Mouse (Mus musculus) G1E (cell line): ENCODE measurements at regions not wholly inside any gene's neighbourhood (a gene's known extent, or its start where the extent isn't known, plus 50 kb on each side); places are given as distances from the start of the nearest gene placed in this dataset.

Experiments
- ATAC-seq: 2 replicates; pipeline ENCODE4 v1.8.0; 2016; ENCODE audit warnings: mild to moderate bottlenecking; ENCODE audit not compliant: insufficient number of reproducible peaks, poor library complexity, low FRiP score, severe bottlenecking; ENCODE audit errors: extremely low read depth
- DNase-seq: peaks from one replicate; pipeline ENCODE4 v3.0.0; 2012; ENCODE audit warnings: low spot score
- H3K27me3 ChIP-seq: 2 replicates; pipeline ENCODE4 v1.6.1; 2012; ENCODE audit warnings: mild to moderate bottlenecking, low read length, inconsistent platforms; ENCODE audit not compliant: insufficient read depth
- H3K36me3 ChIP-seq: replicated peaks from 2 replicates; pipeline ENCODE3; 2012; ENCODE audit warnings: mild to moderate bottlenecking, inconsistent platforms
- H3K4me1 ChIP-seq: 2 replicates; pipeline ENCODE4 v1.6.1; 2012; ENCODE audit warnings: low read depth, low read length, inconsistent platforms, mixed read lengths; ENCODE audit not compliant: insufficient read depth
- H3K4me3 ChIP-seq: 2 replicates; pipeline ENCODE4 v1.5.1; 2012; ENCODE audit warnings: low read depth, mild to moderate bottlenecking, inconsistent platforms, low read length, moderate library complexity, mixed read lengths
- H3K9me3 ChIP-seq: replicated peaks from 2 replicates; pipeline ENCODE4 v1.6.1; 2012; ENCODE audit warnings: inconsistent platforms
- CTCF ChIP-seq: IDR thresholded peaks from 2 replicates; pipeline ENCODE4 v1.5.1; 2012; ENCODE audit warnings: low read depth, low read length, inconsistent platforms, mixed read lengths
- GATA2 ChIP-seq: IDR thresholded peaks from 2 replicates; pipeline ENCODE4 v1.6.1; 2012; ENCODE audit warnings: low read depth, low read length, inconsistent platforms, borderline replicate concordance
- POLR2AphosphoS5 ChIP-seq: IDR thresholded peaks from 2 replicates; pipeline ENCODE4 v1.6.1; 2012; ENCODE audit warnings: low read depth, low read length, inconsistent platforms; ENCODE audit not compliant: insufficient replicate concordance
- TAL1 ChIP-seq: conservative IDR thresholded peaks from 2 replicates; pipeline ENCODE4 v1.6.1; 2012; ENCODE audit warnings: low read depth, low read length, inconsistent platforms, mixed read lengths

DNA sequence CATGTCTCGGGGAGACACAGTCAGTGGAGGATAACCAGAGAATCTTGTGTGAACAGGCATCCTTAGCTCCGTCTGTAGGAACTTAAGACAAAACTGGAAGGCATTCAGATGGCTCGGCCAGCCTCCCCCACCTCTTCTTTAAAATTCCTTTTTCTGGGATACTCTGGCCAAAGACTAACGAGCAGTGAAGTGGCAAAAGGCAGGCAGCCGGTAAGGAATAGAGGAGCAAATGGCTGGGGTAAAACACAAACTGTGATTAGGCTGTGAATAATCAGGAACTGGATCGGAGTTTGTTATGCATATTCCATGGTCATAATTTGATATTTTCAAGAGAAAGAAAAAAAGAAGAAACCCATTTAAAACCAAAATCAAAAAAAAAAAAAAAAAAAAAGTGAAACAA, 287.8 kb upstream of the Vrk2 start:
- Histone ChIP-seq H3K27me3 (no peaks in the 10 kb centered on the region), H3K36me3 (no peaks in the 10 kb centered on the region), H3K9me3 (no peaks in the 10 kb centered on the region), H3K4me1 (no peaks in the 10 kb centered on the region), H3K4me3 (no peak overlapping the region)
- DNase-seq (no peak), ATAC-seq (no peak)
- TF ChIP-seq CTCF (no peak), GATA2 (no peak), POLR2AphosphoS5 (no peak), TAL1 (no peak)
